Mouse (Mus musculus): Measurements from ENCODE around the gene Adk. TPM values are rescaled to one million over a fixed set of nuclear protein-coding genes. Genes with fewer than 3 reads are reported as not detected.

Adk gene
- total and polyA plus RNA-seq, 3 experiments = 47.9 to 129 (median 59.0) TPM

DNA sequence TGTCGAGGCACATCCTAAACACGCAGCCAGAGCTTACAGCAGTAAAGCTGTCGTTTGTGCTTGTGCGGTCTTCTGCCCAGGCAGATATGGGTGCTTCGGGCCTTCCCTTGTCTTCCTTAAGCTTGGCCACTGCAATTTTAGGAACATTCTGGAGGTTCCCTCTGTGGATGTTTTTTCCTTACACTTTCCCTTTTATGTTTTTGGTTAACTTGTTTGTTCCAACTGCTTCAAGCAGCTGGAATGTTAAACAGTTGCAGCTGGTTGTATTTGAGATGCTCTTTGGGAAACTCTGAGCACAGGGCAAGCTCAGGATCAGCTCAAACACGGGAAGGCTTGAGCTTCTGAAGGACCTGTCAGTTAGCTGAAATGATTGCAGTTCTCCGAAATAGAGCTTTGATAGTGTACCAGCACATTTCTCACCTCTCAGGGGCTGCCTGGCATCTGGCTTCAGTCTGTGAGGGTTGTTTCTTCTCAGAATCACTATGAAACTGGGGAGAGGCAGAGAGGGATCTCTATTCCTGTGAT, 34.5 kb downstream of the Adk start:
- 0 out of 2 replicates have a peak, but pooled peaks cover 2% of the 10 kb centered on the region for H3K79me2 ChIP-seq (replicated peaks; ENCODE audit: control insufficient read depth, extremely low read depth, insufficient read depth, poor library complexity, severe bottlenecking)
- TF ChIP-seq JUN (IDR thresholded peaks at IDR 0.05; ENCODE audit: insufficient read depth, low read depth, low read length) (no peak), POLR2AphosphoS2 (IDR thresholded peaks at IDR 0.05; ENCODE audit: low read depth, low read length) (no peak), ZC3H11A (IDR thresholded peaks at IDR 0.05; ENCODE audit: low read depth, low read length) (no peak), JUND (conservative IDR thresholded peaks at IDR 0.05; ENCODE audit: low read depth, low read length) (no peak), RAD21 (IDR thresholded peaks at IDR 0.05; ENCODE audit: low read depth, low read length) (no peak), USF2 (conservative IDR thresholded peaks at IDR 0.05; ENCODE audit: low read depth, low read length) (no peak), CTCF (conservative IDR thresholded peaks at IDR 0.05 in 1 of 2, IDR thresholded peaks at IDR 0.05 in 1 of 2; ENCODE audit: low read depth in 2 of 2, low read length in 2 of 2) (no peak), USF1 (IDR thresholded peaks at IDR 0.05; ENCODE audit: low read depth, low read length) (no peak), KAT2A (IDR thresholded peaks at IDR 0.05; ENCODE audit: insufficient replicate concordance, low read length) (no peak)
- no peak overlapping the region for H3K27ac ChIP-seq (ENCODE audit: insufficient read depth, low read depth)
- H3K4me1 ChIP-seq (ENCODE audit: control insufficient read depth in 1 of 2, insufficient read depth in 2 of 2) = peaks cover 0 to 12% of the 10 kb centered on the region in 2 experiments; a peak in 2 of 4 replicates
- H3K36me3 ChIP-seq (replicated peaks in 1 of 2; ENCODE audit: control insufficient read depth in 1 of 2, insufficient read depth in 1 of 2, low read length in 1 of 2) = peaks cover 0 to 4% of the 10 kb centered on the region in 2 experiments
- no peak overlapping the region for H3K9ac ChIP-seq (ENCODE audit: insufficient read depth, low read depth)
- no peak overlapping the region for H3K4me3 ChIP-seq (replicated peaks in 1 of 3; ENCODE audit: low read depth in 2 of 3, low read length in 2 of 3, poor library complexity in 1 of 3)
- no peaks in the 10 kb centered on the region for H3K27me3 ChIP-seq (replicated peaks)
- dilution Hi-C loops (cut with MboI; ENCODE audit: extremely low pct_ligation_motif_present, extremely low pct_unique_long_range_greater_than_20kb, low sequenced_read_pairs) (no loop called here), in situ Hi-C loops (cut with MboI; ENCODE audit: low pct_ligation_motif_present, low pct_unique_long_range_greater_than_20kb, low sequenced_read_pairs) (no loop called here)
- DNase-seq (ENCODE audit: extremely low read depth) = no peak
- no peak overlapping the region for H3K4me2 ChIP-seq (ENCODE audit: insufficient read depth, low read depth, poor library complexity, severe bottlenecking)
- no peaks in the 10 kb centered on the region for H3K9me3 ChIP-seq (replicated peaks; ENCODE audit: low read length)

DNA sequence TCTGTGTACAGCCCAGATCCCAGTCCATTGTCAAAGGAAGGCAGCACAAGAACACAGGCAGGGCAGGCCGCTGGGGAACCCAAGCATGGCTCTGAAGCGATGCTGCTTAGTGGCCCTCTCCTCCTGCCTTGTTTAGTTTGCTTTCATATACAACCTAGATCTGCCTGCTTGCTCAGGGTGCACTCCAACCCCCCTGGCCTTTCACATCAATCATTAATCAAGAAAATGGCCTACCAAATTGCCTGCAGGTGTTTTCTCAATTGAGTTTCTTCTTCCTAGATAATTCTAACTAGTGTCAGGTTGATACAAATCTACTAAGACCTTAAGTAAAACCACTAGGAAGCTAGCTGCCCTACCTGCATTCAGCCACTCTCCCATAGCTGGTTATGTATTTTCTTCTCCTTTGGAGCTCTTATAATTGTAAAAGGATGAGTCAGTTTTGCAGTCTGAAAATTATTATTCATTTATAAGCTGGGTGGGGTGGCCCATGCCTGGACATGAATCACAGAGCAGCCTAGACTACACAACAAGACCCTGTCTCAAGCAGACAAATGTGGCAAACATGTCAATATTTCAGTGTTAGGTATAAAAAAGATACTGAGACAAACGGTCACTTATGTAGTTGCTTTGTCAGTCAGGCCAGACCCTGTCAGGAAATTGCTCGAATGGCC, 35.2 kb downstream of the Adk start:
- in situ Hi-C loops (cut with MboI; ENCODE audit: low pct_ligation_motif_present, low pct_unique_long_range_greater_than_20kb, low sequenced_read_pairs) = no loop called here

More for the DNA sequence above, 35.2 kb downstream of the Adk start:
- DNase-seq (ENCODE audit: extremely low read depth) = no peak
- TF ChIP-seq JUND (conservative IDR thresholded peaks at IDR 0.05; ENCODE audit: low read depth, low read length) = no peak
- no peak for TF ChIP-seq CTCF (conservative IDR thresholded peaks at IDR 0.05 in 1 of 2, IDR thresholded peaks at IDR 0.05 in 1 of 2; ENCODE audit: low read depth in 2 of 2, low read length in 2 of 2)
- no peak for TF ChIP-seq MAZ (IDR thresholded peaks at IDR 0.05; ENCODE audit: low read depth, low read length)
- no peak for TF ChIP-seq ZC3H11A (IDR thresholded peaks at IDR 0.05; ENCODE audit: low read depth, low read length)
- no peak for TF ChIP-seq KAT2A (IDR thresholded peaks at IDR 0.05; ENCODE audit: insufficient replicate concordance, low read length)
- no peak for TF ChIP-seq CHD2 (IDR thresholded peaks at IDR 0.05; ENCODE audit: low read length)
- TF ChIP-seq IRF4 (IDR thresholded peaks at IDR 0.05; ENCODE audit: low read depth, low read length) = no peak
- TF ChIP-seq NRF1 (IDR thresholded peaks at IDR 0.05; ENCODE audit: low read depth, low read length) = no peak
- no peak for TF ChIP-seq MEF2A (IDR thresholded peaks at IDR 0.05; ENCODE audit: borderline replicate concordance, low read depth, low read length)
- no peak for TF ChIP-seq RCOR1 (conservative IDR thresholded peaks at IDR 0.05; ENCODE audit: low read depth, low read length)
- no peak for TF ChIP-seq MAFK (IDR thresholded peaks at IDR 0.05; ENCODE audit: insufficient replicate concordance, low read length)
- no peak for TF ChIP-seq ZKSCAN1 (IDR thresholded peaks at IDR 0.05; ENCODE audit: borderline replicate concordance, low read depth, low read length)
- TF ChIP-seq SIN3A (IDR thresholded peaks at IDR 0.05; ENCODE audit: low read length) = no peak
- no peak for TF ChIP-seq BHLHE40 (IDR thresholded peaks at IDR 0.05; ENCODE audit: low read depth, low read length)
- TF ChIP-seq ELF1 (IDR thresholded peaks at IDR 0.05; ENCODE audit: low read depth, low read length) = no peak
- H3K9me3 ChIP-seq (replicated peaks; ENCODE audit: low read length) = no peaks in the 10 kb centered on the region
- H3K4me3 ChIP-seq (replicated peaks in 1 of 3; ENCODE audit: low read depth in 2 of 3, low read length in 2 of 3, poor library complexity in 1 of 3) = no peak overlapping the region
- no peaks in the 10 kb centered on the region for H3K27me3 ChIP-seq (replicated peaks)
- H3K27ac ChIP-seq (ENCODE audit: insufficient read depth, low read depth) = no peak overlapping the region
- no peak overlapping the region for H3K9ac ChIP-seq (ENCODE audit: insufficient read depth, low read depth)
- 0 out of 2 replicates have a peak, but pooled peaks cover 2% of the 10 kb centered on the region for H3K79me2 ChIP-seq (replicated peaks; ENCODE audit: control insufficient read depth, extremely low read depth, insufficient read depth, poor library complexity, severe bottlenecking)
- dilution Hi-C loops (cut with MboI; ENCODE audit: extremely low pct_ligation_motif_present, extremely low pct_unique_long_range_greater_than_20kb, low sequenced_read_pairs) = no loop called here
- peaks cover 0 to 9% of the 10 kb centered on the region in 2 experiments; a peak in 1 of 4 replicates for H3K4me1 ChIP-seq (ENCODE audit: control insufficient read depth in 1 of 2, insufficient read depth in 2 of 2)
- H3K36me3 ChIP-seq (replicated peaks in 1 of 2; ENCODE audit: control insufficient read depth in 1 of 2, insufficient read depth in 1 of 2, low read length in 1 of 2) = peaks cover 0 to 9% of the 10 kb centered on the region in 2 experiments
- no peak overlapping the region for H3K4me2 ChIP-seq (ENCODE audit: insufficient read depth, low read depth, poor library complexity, severe bottlenecking)

Measured in CH12.LX (cell line).